Mouse (Mus musculus): ENCODE data around the gene Ndufs1.

The Ndufs1 gene

DNA sequence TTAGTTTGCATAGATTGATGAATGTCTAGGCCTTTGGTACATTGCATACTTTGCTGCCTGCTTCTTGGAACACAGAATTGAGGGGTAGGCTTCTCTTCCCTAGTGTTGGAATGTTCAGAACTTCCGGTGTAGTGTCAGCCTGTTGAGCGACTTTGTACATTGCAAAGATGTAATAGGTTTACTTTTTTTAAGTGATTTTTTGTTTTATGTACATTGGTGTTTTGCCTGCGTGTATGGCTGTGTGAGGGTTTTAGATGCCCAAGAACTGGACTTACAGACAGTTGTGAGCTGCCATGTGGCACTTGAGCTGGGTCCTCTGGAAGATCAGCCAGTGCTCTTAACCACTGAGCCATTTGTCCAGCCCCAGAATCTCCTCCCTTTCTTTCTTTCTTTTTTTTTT is 61.1 kb downstream of the Ndufs1 start:
- no peak for DNase-seq (ENCODE audit: low spot score)

GRCm38 (mm10) chr1:63115096-63115495 is 61.5 kb downstream of the Ndufs1 start:
- DNase-seq (ENCODE audit: low spot score): peak; percentile 17

DNA sequence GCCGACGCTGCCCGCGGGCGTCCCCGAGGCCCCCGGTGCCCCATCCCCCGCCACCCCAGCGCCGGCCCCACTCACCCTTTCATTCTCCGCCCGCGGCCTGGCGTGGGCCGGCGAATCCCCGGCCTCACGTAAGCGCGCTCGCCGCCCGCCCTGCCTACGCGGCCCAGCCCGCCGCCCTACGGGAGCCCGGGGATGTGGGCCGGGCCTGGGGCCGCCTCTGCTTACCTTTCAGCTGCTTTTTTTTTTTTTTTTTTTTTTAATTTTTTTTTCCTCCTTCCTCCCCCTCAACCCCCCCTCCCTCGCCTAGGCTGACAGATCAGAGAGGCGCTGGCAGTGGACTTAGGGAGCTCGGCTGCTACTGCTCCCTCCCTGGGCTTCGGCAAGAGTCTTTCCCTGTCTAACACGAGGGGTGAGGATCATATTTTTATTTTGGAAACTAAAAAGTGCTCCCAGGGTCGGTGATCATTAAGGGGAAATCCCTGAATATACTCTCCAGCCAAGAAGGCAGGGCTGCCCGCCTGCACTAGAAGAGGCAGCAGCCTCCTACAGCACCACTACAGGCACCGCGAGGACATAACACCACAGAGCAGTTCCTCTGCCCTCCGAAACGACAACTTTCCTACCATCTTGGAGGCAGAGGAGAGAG is 62.4 kb downstream of the Ndufs1 start, which contains the start of gene Ino80d:
Ino80d (minus strand) TSS at position 532 of the 646 bp plus-strand sequence.
- peak; percentile 86 for DNase-seq (ENCODE audit: low spot score)

GRCm38 (mm10) chr1:63113274-63114135 is 63.1 kb downstream of the Ndufs1 start:
- peak; percentile 57 for DNase-seq (ENCODE audit: low spot score)

DNA sequence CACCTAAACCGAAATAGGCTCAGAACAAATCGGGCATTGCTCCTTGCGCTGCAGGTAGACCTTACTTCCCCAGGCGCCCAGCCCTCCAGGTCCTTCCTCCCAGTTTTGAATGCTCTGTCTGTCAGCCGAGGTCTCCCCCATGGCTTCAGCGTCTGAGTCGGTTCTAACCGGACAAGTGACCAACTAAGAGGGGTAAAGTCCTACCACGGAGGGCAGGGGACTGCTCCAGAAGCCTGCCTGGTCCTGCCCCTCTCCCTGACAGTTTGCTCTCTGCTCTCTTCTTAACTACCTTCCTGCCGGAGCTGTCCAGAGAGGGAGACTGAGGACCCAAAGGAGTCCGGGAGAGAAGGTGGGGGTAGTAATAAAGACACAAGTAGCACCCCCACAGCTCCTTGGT is 63.8 kb downstream of the Ndufs1 start:
- peak; percentile 45 for DNase-seq (ENCODE audit: low spot score)

GRCm38 (mm10) chr1:63112151-63112864 is 64.3 kb downstream of the Ndufs1 start:
- peak; percentile 10 for DNase-seq (ENCODE audit: low spot score)

GRCm38 (mm10) chr1:63110536-63111285 is 65.9 kb downstream of the Ndufs1 start:
- DNase-seq (ENCODE audit: low spot score): peak; percentile 64

DNA sequence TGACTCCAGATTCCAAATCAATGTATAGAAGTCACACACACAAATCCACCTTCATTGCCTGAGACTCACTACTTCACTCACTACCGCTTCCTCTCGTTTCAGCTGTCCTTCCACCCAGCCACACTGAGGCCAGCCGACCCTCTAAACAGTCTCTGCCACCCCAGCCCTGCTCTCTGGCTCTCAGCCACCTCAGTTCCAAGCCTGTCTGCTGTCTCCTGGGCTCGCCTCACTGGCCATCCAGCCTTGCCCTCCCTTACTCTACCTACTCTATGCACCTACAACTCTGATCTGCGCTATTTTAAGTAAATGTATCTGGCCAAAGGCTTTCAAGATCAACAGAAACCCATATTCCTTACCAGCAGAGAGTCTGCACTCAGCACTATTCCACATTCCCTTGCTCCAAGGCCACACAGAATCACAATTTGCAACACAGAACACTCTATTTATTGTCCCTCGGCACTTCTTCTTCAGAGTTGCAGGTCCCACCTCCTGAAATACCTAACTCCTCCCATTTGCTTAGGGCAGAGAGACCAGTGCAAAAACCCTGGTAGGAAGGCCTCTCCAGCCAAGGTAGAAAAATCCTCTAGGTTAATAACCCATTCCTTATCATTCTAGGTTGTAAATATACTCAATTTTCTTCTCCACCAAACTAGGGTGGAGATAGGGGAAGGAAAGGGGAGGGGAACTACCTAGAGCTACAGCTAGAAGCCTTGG is 68.9 kb downstream of the Ndufs1 start:
- DNase-seq (ENCODE audit: low spot score): no peak

DNA sequence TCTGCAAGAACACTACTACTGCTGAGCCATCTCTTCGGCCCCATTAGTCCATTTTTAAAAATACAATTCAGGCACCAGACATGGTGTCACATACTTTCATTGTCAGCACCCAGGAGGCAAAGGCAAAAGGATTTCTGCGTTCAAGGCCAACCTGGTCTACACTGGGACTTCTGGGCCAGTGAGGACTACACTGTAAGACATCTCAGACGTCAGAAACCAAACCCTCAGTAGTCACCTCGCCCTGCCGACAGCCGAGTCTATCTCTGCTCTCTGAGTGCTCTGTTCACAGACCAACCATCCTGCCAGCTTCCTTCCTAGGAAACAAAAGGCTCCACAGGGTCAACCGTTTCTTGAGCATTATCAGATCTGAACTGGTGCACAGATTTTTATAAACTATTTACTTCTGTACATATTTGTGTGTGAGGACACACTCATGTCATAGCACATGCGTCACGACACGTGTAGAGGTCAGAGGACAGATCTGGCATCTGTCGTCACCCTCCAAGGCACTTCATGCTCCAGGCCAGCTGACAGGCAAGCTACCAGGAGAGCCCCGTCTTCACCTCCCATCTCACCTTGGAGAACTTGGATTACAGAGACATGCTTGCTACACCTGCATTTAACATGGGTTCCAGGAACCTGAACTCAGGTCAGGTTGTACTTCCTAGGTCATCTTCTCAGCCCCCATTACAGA is 73.7 kb downstream of the Ndufs1 start:
- no peak for DNase-seq (ENCODE audit: low spot score)

- no peak for DNase-seq (ENCODE audit: low spot score)
Measured at GRCm38 (mm10) chr1:63100196-63100595, 76.4 kb downstream of the Ndufs1 start.

GRCm38 (mm10) chr1:63098831-63099230 is 77.8 kb downstream of the Ndufs1 start:
- no peak for DNase-seq (ENCODE audit: low spot score)

DNA sequence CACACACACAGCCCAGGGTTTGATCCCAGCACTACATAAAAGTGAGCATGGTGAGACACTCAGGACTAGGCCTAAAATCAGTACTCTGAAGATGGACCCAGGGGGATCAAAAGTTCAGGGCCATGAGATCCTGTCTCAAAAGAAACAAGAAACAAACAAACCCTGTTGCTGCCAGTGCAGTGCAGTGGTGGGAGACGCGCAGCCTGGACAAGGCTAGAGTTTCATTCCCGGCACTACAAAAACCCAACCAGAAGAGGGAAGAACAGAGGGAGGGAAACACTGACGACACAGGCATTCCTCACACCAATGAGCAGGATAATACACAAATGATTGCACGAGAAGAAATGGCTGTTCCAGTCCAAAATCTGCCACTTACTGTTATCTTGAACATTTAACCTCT is 80.6 kb downstream of the Ndufs1 start:
- no peak for DNase-seq (ENCODE audit: low spot score)

All from retina, embryonic 14.5 days (tissue).